Mouse (Mus musculus) telencephalon, adult 2 months (tissue): ENCODE data around the gene Myo1b.
"Not testable (repeated sequence)": the region's sequence is repeated elsewhere in the genome, so short reads cannot be mapped to it uniquely, and the experiment has no call there.

Experiments
- DNase-seq: peaks from one replicate; pipeline ENCODE4 v3.0.0-alpha.2; 2011; ENCODE audit warnings: low read depth, low spot score

Myo1b gene

DNA sequence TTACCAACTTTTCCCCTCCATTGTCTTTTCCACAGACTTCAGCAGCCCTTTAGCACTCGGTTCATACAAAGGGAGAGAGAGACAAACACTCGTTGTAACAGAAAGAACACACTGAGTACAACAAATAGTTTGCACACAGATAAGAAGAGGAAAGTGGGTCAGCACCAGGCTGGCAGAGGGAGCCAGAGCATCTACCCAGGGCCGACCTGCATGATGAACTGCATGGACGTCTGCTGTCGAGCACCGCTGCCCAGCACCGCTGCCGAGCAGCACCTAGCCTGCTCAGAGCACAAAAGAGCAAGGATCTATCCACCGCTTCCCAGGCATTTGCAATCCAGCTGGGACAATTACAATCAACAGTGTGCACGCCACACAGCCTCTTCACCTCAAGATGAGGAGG lies 19.9 kb downstream of the Myo1b start:
- DNase-seq, result no peak

DNA sequence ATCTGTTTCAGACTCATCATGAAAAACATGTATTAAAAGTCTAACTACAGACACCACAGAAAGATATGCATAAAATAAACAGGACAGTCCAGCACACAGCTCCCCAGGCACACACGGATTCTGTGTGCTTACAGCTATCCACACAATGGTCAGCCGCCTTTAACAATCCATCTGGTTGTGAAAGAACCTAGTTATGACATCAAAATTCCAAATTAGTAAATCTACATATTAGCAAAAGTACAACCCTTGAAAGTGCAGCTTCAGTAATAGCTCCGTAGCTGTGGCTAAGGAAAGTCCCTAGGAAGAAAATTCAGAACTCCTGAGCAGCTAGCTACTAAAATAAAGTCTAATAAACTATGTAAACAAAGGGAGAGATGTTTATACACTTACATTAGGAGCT lies 21.1 kb downstream of the Myo1b start:
- DNase-seq, result no peak

DNA sequence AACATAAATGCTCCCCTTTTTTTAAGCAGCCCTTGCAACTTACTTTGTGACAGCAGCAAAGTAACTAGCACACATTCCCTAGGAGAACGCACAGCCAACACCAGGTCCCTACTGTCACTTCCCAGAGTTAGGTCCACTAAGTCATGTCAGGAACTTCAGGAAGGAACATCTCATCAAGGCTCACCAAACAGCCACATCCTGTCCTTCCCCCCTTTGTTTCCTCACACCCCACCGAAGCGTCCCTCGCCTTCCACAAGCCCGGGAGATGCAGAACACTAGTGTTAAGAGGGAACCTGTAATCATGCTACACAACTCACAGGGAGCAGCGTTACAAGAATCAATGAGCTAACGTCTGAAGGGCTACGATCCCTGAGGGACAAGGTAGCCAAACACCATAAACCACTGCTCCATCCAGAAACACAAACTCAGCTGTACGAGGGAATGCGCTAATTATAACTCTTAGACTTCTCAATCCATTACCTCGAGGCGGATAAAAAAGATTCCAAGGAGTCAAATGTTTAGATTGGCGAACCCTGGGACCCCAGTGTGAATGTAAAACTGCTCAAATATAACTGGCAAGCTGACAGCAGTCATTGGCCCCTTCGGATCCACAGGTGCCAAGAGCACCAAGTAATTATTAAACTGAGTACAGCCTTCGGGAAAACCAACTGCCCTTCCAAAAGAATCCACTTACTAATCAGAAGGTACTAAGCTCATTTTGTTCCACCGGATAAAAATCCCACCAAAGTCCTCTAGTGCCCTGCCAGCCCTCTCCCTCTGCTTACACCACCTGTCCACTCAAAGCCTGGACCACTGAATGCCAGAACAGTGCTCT lies 22.1 kb downstream of the Myo1b start:
- DNase-seq, result no peak

DNA sequence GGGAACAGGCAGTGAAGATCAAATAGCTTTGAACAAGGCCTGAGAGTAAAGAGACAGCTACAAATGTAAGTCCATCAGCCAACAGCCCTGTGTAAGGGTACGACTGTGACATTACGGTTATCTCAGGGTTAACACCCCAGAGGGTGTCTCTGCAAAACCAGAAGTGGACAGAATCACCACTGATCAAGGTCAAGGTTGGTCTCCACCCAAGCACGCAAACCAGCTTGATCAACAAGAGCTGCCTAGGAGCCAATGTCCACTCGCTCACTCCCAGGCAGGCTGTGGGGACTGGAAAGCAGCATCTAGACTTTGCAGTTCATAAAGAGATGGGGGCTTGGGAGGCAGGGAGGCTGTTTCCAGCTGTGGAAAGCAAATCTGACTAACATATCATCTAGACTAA lies 23.9 kb downstream of the Myo1b start:
- no peak for DNase-seq

DNA sequence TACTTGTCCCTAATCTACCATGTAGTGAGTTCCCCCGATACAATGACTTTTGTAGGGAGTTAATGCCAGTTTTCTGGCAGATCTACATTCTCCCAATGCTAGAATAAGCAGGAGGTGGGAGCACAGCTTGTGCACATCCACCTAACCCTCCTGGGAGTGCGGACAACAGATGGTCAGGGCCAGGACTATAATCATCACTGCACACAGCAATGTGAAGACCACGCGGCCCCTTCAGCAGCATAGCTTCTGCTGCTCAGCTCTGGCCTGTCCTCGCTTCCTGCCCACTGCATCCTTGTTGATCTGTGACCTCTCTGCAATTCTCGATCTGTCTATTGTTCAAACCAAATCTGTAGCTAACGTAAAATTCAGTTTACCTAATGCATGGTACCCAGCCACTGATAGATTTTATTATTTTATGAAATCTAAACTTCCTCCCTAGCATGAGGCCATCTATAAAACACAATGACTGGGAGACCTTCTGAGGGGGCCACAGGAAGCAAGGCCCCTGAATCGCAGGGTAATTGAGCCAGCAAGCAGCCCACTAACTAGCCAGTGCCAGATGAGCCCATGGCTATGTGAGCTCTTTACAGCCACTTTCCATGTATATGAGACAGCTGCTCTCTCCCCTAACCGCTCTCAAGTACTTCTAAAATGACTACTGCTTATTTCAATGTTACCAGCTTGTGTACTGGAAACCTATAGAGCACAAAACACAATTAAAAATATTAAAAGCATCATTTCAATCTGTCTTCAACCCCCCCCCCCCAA lies 27.6 kb downstream of the Myo1b start:
- no peak for DNase-seq

DNA sequence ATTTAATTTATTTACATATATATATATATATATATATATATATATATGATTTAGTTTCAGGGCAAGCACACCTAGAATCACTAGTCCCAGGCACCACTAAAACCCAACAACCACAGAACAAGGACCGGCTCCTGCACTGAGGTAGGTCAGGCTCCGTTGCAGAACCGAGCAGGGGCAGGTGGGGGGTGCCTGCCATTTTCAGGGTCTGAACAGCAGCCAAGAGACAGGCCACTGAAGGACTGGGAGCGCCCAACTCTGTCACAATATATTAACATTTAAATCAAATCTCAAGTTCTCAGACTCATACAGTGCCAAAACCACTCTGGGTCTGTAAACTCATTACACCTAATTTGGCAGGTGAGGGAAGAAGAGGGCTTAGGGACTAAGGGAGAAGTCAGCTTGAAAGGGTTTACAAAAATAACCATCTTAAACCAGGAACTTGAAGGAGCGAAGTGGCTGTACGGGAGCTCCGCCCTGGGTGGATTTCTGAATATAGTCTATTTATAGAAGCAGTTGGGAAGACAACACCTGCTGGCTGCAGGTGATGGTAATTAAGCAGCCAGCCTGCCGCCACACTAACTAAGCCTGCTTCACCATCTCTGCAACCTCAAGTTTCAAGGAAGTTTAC lies 30.4 kb downstream of the Myo1b start:
- DNase-seq, result no peak

DNA sequence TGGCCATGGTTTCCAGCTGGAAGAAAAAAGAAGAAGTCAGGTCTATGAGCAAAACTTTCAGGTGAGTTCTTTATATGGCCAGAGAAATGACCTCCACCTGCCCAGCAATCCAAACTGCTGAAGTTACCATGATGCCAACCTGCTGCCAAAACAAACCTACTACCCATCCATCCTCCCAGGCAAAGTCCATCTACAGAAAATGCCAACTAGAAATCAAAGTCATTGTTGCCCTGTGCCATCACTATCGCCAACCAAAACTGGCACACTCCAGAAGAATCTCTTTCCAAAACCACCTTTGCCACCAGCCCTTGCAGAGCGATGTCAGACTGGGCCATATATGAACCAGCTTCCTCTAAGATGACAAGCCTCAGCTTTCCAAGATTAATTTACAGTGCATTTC lies 32.7 kb downstream of the Myo1b start:
- no peak for DNase-seq

DNA sequence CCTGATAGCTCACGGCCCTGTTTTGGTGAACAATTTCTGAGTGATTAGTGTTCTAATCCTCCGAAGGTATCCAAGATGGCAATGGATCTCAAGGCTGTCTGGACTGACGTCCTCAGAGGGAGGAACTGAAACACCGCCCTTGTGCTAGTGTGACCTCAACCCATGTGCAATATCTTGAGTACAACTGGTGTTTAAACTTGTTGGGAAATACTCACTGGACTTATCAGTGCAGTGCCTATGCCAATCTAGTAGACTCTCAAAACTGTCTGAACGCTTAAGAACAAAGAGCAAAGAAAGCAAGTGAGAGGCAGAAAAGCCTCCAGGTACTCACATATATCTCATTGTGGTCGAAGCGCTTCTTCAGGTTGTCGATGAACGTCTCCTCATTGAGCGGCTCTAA lies 33.1 kb downstream of the Myo1b start:
- no peak for DNase-seq

DNA sequence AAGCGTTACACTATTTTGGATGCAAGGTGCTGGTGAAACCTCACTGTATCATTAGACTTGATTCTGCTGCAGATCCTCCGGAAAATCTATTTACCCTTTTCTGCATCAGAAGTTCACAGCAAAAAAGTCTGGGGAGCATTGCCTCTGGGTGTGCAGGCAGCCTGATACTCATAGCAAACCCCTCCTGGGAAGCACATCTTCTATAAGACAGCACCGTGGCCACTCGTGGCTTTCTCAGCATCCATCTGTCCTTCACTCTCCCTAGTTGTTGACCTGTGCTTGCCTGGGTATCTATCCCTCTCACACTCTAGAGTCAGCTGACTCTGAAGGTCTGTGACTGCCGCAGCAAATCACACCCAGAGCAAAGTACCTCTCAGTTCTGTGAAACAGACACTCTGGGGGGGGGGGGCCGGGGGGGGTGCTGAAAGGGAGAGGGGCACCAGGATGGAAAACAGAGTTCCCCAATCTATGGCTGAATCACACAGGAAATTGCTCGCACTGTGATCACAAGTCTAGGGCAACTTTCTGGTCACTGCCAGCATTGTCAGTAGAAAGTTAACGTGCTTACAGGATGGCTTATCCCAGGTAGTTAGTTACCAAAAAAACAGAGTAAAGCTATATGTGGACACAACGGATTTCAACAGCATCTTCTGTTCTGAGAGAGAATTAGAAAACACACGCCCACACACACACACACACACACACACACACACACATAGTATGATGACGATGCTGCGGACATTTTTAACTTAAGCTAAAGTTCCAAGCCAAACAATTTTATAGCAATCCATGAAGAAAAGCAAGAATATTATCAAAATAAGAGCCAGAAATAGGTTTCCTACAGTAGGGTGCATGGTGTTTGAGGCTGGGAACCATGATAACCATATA lies 35.7 kb downstream of the Myo1b start:
- peak; percentile 19 for DNase-seq

DNA sequence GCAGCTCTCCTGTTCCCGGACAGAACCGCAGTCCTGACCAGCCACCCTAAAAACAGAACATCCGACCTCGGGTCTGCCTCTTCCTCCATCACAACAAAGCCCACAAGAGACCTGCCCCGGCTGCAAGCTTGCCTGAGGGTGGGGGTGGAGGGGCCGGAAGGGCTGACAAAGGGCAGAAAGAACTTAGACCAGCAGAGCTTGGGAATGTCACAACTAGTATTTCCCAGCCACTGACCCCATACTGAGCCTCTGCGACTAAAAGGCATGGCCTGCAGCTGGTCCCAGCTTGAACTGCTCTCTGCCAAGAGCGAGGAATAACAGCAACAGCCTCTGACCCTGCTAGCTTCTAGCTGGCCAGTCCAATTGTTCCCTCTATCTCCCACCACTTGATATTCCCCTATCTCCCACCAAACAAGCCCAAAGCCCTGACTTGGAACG lies 36.5 kb downstream of the Myo1b start:
- no peak for DNase-seq

DNA sequence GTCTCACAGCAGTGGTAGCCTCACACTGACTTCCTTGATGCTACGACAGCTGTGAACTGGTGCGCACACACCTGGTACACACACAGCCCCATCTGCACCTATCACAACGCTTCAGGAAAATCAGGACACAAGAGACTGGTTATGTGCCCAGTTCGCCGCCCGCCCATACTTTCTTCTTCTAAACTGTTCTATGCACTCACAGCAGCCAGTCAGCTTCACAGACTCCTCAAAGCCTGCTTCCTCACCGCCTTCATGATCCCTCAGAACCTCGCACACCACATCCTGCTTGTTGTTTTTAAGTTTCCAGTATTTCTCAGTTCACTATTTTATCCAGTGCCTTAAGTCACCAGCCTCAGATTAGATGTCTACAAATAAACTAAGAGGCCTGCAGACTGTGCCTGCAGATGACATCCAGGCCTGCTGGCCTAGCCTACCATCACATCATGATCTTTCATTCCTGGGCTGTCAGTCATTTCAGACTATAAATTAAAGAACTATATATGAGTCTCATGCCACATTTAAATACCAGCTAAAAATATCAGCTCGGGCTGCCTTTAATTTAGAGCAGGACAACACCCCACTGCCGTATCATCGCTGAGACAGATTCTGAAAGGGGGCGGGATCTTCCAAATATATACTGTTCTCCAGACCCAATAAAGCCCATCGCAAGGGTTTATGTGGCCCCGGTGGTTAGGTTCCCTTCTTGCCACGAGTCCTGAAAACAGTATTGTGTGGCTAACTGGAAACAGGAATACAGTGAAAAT lies 40.2 kb downstream of the Myo1b start:
- DNase-seq, result peak; percentile 23

DNA sequence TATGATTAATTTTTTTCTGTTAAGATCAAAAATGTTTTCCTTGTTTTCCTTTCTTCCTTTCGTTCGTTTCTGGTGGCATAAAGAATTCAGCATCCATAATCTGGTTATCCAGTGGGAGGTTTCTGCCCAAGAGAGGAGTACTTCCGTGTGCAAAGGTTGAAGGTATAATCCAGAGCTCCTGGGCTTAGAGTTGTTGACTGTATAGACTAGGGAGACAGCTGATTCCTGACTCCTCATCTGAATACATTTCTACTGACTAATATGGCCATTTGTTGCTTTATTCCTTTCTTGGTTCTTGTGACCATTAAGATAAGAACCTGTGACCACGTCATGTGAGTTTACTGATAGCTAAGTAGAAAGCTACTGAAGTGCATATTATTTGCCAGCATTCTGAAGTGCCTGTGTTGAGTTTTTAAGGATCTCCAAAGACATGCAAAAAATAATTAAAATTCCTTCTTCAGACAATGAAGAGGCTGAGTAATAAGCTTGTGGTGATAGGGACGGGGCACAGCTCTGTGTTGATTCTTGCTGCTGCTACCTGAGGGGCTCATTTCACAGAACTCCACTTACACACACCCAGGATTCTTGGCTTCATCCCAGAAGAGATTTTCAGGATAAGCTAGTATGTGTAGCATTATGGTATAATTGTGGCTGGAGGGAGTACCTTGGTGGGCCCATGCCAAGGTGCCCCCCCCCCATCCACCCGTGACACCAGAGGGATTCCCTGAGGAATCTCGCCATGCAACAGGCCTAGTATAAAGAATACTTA lies 43.2 kb downstream of the Myo1b start:
- no peak for DNase-seq

DNA sequence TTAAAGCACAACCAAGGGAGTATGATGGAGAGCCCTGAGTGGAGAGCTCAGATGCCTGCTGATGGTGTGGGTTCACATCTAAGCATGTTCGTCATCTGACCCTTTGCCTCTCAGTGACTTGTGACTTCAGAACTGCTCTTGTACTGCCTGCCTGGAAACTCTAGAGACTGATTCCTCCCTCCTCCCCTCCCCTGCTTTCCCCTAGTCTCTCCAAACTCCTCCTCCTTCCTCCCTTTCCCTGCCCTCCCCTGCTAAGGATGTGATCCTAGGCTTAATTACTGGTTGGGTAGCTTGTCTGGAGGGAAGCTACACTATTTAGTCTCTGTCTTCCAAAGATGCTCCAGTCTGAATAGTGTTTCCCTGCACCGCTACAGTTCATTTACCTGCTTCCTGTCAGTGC lies 44.6 kb downstream of the Myo1b start:
- not testable (repeated sequence) for DNase-seq

DNA sequence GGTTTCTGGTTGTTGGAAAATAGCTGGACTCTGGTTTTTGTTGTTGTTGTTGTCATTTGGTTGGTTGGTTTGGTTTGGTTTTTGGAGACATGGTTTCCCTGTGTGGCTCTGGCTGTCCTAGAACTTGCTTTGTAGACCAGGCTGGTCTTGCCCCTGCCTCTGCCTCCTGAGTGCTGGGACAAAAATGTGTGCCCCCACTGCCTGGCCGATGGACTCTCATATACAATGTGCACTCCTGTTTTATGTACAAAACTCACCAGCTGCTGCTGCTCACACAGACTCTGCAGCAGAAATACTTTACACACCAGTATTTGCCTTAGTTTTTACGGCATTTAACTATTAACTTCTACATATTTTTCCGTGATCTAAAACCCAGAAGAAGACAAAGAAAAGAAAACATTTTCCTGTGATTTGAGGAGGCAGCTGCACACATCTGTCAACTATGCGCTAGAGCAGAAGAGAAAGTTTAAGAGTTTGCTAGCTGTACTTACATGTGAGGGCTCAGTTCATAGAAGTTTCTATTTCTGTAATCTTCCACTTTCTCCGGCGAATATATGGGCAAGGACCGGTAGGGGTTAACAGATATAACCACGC lies 52.9 kb downstream of the Myo1b start:
- no peak for DNase-seq

DNA sequence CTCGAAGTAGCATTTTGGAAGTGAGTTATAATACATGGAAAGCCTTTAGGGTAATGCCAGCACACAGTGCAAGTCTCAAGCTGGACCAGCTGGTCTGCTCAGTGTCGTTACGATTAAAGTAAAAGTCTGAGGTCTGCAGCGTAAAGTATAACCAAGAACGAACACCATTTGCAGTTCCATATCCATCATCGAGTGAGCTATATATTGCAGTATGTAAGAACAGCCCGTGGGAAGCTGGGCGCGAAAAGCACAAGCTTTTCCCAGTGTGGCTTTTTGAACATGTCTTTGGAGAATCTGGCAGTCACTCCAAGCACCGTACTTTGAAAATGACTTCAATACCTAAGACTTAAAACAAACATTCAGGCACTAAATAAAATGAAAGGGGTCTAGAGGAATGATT lies 55.0 kb downstream of the Myo1b start:
- DNase-seq, result peak; percentile 46

DNA sequence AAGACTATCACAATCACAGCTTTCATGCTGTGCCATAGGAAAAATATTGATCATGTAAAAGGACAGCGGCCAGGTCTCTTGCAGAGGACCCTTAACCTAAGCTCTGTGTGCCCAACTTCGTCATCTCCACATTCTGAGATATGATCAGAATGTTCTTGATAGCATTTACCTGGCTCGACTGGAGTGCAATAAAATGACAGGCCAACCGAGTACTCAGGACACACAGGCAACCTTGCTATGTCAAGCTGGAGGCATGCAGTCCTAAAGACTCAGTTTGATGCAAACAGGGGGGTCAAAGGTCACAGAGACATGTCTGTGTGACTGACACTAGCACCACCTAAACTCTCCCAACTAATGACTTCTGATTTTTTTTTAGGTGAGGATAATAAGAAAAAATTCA lies 58.9 kb downstream of the Myo1b start:
- no peak for DNase-seq

DNA sequence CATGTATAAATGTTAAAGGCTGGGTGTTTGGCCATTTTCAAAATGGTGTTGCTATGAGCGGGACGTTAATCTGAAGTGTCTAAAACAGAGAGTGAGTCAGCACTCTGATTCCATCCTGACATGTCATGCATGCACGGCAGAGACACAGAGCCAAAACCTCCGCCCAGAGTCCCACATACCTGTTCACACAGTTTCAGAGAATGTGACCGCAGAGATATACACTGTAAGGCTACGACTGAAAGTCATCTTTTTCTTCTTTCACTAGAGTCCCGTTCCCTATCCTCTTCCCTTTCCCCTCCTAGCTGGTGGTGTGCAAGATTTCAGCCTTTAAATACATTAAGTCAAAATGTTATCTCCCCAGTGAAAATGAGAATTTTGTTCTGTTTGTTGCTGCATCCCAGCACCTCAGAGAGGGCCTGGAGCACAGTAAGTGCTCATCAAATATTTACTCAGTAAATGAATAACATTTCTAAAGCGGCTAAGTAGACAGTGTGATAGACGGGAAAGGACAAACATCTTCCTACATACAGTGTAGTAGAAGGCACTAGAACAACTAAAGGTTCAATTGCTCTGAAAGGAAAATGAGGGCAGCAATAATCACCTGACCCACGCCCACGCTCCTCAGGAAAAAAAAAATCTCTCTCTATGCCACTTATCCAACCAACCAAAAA lies 59.5 kb downstream of the Myo1b start:
- no peak for DNase-seq

DNA sequence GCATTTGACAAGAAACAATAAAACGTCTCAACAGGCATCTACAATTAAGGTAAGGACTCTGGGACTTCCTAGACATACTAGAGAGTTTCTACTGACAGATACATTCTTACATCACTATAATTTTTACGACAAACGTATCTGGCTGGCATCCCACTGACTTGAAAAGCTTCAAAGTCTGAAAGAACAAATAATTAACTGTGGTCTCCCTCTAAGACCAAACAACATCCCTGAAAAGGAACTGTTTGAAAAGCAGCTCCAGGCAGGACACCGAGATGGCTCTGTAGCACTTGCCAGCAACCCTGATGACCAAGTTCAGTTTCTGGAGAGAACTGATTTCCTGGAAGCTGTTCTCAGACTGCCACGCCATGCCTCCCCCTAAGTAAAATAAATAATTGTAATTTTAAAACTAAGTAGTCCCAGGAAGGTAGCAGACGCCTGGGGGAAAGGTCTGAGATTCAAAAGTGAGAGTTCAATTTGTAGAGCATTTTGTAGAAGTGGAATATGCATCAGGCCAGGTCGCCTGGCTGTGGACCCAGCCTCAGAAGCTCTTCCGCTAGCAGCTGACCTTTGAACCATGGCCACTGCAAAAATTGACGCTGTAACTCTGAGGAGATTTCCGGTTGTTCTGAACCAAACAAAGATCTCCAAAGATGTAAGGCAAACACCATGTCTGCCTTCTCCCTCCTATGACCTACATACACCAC lies 60.2 kb downstream of the Myo1b start:
- no peak for DNase-seq
